Mouse (Mus musculus) intestine, embryonic 15.5 days (tissue): Measurements from ENCODE around the gene Gpr25. TPM values are rescaled to one million over a fixed set of nuclear protein-coding genes. Genes with fewer than 3 reads are reported as not detected.

Experiments used
- polyA plus RNA-seq: library from polyadenylated mRNA; unstranded; fragments of >200 nt; fragmentation: Nextera tagmentation; extraction: Ambion mirVana; gene quantifications from 2 replicates; pipeline ENCODE4 v1.2.1, GENCODE M21; 2015

Gpr25 gene
- polyA plus RNA-seq, 1 experiment from 2014 or later, result not detected

Other genes with a start within 250 kb of the Gpr25 start
- gene Ascl5, start 210.1 kb downstream of the Gpr25 start, polyA plus RNA-seq, result not detected in 2 replicates
- 0.15 TPM in 1 of 2 replicates, not detected in the other for gene Cacna1s, start 208.1 kb downstream of the Gpr25 start, polyA plus RNA-seq
- 4.1 and 5.9 TPM in 2 replicates for gene Kif21b, start 129.5 kb downstream of the Gpr25 start, polyA plus RNA-seq
- 0.10 and 0.63 TPM in 2 replicates for gene Mroh3, start 48.0 kb downstream of the Gpr25 start, polyA plus RNA-seq
- gene Inava, start 26.6 kb downstream of the Gpr25 start, polyA plus RNA-seq, result 29.2 and 30.0 TPM in 2 replicates
- 6.0 and 6.9 TPM in 2 replicates for gene Camsap2, start 85.2 kb upstream of the Gpr25 start, polyA plus RNA-seq
- 11.6 and 12.3 TPM in 2 replicates for gene Ddx59, start 154.4 kb upstream of the Gpr25 start, polyA plus RNA-seq
- gene Kif14, start 205.5 kb upstream of the Gpr25 start, polyA plus RNA-seq, result 4.0 and 4.6 TPM in 2 replicates